Mouse (Mus musculus): ENCODE data around the gene Rexo5.

Gene Rexo5

DNA sequence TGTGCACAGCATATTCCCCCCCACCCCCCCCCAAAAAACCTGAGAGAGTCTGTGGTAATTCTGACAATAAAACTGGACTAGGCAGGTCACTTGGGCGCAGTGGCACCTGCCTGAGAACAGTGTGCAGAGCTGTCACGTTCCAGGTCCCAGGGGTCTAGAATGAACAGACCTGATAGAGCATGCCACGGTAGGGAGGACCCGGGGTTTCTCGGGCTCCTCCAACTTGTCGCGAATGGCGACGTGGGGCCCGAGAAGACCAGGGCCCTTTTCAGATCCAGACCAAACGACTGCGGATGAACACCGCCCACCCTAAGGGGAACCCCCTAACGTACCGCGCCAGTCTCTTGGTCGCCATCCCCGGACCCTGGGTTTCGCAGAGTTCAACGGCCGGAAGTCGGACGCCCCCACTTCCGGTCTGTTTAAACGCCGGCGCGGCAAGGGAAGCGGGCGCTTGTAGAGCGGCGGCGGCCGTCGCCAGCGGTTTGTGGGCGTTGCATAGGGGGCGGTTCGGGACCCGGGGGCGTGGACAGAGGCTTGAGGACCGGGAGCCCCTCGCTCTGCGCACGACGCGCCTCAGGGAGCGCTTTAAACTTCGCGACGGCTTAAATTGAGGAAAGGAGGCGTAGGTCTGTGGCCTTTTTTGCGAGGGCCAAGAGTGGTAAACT is at the start of gene Rexo5, which contains the start of gene Eri2:
TSS of gene Rexo5 (plus strand) at position 421 of the 665 bp plus-strand sequence.
TSS of gene Eri2 (minus strand) at position 473 of the 665 bp plus-strand sequence.
- in situ Hi-C loops (cut with MboI, MseI), result no loop called here

DNA sequence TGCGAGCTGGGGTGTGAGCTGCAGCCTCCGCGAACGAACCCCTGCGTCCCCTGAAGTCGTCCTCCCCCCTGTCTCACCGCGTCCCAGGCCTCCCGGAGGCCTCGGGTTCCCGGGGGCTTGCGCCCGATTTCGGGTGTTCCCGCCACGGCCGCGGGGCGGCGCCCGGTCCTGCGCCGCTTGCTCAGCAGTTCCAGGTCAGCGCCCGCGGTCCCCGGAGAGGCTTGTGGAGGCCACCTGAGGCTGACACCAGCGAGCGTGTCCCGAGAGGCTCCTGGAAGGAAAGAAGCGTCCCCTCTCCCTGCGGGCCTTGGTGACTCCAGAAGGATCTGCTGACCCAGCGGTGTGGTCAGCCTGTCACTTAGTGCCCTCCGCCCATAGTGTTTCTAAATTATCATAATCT is 49.5 kb upstream of the Rexo5 start:
- in situ Hi-C loops (cut with MboI, MseI), result no loop called here

DNA sequence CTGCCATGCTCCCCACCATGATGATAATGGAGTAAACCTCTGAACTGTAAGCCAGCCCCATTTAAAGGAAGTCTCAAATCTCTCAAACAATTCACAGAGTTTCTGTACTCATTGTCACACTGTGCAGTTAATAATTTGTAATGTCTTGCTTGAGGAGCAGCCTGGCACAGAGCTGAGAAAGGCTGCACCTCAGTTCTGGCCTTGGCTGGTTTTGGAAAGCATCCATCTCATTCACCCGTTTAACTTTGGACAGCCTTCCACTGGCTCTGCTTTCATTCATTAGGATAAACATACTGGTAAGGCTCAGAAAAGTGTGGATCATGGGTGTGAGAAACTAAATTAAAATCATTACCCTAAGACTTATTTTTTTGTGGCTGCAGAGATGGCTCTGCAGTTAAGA is 47.9 kb upstream of the Rexo5 start:
- in situ Hi-C loops (cut with MboI, MseI), result no loop called here

DNA sequence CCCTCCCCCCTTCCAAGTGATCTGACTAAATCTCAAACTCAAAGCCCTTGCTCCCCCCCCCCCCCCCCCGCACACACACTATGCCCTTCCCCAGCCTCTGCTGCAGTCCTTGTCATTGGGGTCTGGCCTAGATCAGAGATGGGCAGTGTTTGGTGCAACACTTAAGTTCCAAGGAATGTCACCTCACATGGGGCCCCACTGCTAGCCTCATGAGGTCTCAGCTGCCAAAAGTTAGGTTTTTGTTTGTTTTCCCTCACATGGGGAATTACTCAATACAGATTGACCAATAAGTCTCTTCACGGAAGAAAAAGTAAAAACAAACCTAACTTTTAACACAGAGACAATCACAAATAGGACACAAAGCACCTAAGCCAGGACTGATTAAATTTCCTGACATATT is 45.0 kb upstream of the Rexo5 start:
- in situ Hi-C loops (cut with MboI, MseI), result no loop called here

DNA sequence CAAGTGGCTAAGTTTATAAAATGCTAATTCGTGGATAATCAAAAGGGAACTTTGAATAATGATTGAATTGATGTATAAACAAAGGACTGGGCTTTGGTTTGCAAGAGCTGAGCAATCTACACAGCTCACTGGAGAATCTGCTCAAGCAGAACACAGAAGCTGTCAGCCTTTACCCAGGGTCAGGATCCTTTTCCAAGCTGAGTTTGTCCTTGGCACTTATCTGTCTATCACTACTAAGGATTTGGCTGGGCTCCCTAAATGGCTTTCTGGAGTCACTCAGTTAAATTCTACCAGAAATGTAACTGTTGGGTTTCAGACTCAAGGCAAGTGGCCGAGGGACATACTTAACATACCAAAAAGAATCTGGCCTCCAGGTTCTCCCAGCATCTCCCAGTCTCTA is 43.9 kb upstream of the Rexo5 start:
- in situ Hi-C loops (cut with MboI, MseI), result no loop called here

DNA sequence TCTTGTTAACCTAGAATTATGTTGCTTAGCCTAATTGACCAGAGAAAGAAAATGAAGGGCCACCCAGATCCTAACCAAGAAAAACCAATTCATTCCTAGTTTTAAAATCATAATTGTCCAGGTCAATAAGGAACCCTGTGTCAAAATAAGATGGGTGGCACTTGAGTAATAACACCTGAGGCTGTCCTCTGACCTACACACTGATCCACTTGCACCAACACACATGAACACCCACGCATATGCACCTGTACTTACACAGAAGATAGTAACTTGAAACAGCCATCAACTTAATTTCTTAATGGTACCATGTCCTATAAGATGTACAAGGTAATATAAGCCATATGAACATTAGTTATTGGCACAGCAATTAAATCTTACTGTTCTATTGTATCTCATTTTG is 40.1 kb upstream of the Rexo5 start:
- in situ Hi-C loops (cut with MboI, MseI), result no loop called here

DNA sequence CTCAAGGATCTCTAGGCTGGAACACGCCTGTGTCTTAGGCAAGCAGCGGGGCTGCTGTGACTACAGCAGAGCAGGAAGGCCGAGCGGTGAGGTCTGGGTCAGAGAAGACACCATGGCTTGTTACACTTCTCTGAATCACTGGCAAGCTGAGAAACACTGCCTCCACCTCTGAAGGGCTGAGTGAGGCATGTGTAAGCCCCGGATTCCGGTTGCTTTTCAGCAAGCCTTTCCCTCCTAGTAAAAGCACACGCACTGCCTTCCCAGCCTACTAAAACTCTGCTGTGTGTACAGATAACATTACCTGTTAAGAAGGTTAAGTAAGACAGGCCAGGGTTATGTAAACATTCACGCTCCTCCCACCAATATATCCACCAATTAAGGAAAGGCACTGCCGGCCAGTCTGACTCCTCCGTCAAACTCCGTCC is 33.3 kb upstream of the Rexo5 start, which contains the start of gene Acsm3:
TSS of gene Acsm3 (plus strand) at position 397 of the 425 bp plus-strand sequence.
- in situ Hi-C loops (cut with MboI, MseI), result no loop called here

DNA sequence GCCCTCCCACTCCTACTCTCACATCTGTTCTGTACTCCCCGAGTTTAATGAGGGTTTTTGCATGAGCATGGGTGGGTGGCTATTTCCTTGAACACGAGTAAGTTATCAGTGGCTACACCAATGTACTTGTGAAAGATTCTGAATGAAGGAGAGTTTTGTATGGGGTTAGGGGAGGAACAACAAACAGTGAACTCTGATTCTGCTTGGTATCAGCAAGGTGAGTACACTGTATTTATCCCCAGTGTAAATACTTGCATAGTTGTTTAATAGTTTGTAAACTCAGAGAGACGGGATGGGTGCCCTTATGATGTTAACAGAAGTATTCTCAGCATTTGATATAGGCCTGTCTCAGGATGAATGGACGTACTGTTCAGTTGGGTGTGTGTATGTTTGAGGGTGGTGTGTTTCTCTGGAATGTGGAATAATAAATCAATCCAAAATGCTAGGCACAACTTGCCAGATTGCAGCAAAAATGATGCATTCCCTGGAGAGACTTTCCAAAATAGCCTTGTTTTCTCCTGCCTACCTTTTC is 31.6 kb upstream of the Rexo5 start:
- in situ Hi-C loops (cut with MboI, MseI), result no loop called here

DNA sequence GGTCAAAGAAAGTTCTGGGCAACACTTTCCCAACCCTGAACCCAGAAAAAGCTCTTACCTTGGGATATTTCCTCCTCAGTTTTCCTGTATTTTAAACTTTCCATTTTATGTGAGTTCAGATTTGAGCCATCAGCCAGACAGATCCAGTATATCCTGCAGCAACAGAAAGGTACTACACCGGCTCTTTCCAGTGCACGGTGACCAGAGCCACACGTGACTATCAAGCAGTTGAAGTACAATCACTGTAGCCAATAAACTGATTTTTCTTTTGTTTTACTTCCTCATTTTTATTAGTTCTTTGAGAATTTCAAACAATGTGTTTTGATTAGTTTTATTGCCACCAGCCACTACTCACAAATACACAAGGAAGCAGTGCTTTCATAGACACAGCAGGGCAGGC is 29.4 kb upstream of the Rexo5 start:
- in situ Hi-C loops (cut with MboI, MseI), result no loop called here

DNA sequence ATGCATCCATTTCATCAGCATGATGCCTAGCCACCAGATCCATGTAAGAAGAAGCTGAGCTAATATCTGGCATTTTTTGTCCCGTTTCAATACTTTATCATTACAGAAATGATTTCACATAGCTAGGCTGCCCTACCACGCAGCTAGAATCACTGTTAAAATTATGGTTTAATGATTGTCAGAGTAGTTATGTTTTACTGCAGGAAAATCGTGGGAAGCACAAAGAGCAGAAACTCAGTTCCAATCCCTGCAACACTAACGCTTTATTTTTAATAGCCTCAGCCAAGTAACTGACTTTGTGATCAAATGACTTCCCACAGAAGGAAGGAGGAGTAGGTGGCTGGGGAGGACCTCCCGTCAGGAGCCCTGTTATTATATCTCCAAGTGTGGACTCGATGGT is 26.8 kb upstream of the Rexo5 start:
- in situ Hi-C loops (cut with MboI, MseI), result no loop called here

DNA sequence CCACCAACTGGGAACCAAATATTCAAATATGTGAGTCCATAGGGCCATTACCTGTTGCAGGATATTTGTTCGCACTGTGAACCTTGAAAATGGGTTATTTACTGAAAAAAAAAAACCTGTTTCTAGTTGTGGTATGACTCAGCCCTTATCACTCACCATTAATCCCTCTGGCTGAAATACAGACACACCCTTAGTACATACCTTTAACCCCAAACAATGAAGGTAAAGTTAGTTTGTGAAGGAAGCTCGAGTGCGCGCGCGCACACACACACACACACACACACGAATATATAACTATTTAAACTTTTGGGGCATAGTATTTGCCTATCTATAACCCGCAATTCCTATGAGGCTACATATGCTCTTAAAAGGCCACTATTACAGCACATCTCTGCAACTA is 23.9 kb upstream of the Rexo5 start:
- in situ Hi-C loops (cut with MboI, MseI), result no loop called here

DNA sequence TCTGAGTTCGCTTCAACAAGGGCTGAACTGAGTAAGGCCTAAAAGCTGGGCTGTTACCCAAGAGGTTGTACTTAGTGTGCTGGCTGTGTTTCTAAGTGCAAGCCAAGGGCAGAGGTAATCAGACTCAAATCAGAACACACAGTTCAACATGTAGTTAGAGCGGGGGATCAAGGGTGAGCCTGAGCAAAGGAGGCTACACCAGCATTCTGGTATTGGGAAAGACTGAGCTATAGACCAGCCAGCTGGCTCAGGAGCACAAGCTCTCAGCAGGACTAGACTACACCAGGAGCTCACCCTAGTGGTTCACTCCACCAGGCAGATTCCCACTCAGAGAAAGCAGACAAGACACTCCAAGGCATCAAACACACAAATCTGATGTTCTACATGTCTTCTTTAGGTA is 10.4 kb upstream of the Rexo5 start:
- in situ Hi-C loops (cut with MboI, MseI), result no loop called here

DNA sequence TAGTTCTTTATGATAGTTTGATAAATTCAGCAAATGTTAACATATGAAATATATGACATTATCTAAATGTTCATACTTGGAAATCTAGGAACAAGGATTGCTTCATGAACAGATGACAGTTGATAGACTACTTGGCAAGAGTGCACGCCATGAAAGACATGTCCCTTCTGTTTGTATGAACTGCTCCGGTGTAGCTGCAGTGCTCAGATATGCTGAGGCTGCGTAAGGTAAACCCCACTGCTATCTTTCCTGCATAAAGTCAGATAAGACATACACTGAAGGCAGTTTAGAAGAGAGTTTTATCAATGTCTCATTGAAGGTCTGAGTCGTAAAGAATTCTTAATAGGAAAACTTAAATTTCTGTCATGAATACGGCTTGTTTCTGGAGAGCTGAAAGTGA is 8.9 kb upstream of the Rexo5 start:
- in situ Hi-C loops (cut with MboI, MseI), result no loop called here

DNA sequence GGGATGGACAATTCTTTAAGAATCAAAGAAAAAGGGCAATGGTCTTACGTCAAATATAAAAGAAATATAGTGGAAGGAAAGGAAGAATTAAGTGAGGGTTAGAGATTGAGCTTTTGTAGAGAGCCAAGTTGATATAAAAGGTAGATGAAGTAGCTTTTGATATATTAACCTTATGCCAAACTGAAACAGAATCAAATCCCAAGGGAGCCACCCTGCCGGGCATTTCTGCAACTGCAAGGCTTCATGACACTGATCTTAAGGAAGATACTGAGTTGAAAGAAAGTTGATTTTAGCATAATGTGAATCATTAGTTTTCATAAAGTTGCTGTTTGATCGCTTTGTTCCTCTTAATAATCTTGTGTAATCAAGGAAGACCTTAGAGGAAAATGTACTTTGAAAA is 4.8 kb upstream of the Rexo5 start:
- in situ Hi-C loops (cut with MboI, MseI), result no loop called here

DNA sequence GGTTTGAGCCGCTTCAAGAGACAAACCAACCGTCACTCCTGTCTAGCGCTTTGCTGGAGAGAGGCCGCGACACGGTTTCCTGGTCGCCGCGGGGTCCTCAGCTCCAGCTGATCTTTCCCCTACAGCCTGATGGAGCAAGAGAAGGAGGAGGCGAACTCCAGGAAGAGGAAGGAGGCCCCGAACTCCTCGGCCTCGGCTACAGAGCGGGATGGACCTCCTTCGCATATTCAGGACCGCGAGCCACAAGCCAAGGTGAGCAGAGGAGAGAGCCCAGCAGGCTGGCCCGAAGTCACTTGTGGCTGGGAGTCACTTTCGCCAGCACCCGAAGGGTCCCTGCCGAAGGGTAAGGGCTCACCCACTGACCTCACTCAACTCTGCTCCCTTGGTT is 439 bp downstream of the Rexo5 start:
- in situ Hi-C loops (cut with MboI, MseI), result no loop called here

DNA sequence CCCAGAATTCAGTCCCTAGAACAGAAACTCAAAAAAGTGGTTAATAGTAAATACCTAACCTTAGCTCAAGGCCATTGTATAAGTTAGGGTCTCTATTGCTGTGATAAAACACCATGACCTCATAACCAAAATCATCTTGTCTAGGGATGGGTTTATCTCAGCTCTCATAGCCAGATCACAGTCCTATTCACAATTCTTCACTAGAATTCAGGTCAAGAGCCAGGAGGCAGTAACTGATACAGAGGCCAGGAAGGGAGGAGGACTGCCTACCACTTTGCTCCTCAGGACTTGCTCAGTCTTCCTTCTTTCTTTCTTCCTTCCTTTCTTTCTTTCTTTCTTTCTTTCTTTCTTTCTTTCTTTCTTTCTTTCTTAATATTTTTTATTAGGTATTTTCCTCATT is 1.5 kb downstream of the Rexo5 start:
- in situ Hi-C loops (cut with MboI, MseI), result no loop called here

DNA sequence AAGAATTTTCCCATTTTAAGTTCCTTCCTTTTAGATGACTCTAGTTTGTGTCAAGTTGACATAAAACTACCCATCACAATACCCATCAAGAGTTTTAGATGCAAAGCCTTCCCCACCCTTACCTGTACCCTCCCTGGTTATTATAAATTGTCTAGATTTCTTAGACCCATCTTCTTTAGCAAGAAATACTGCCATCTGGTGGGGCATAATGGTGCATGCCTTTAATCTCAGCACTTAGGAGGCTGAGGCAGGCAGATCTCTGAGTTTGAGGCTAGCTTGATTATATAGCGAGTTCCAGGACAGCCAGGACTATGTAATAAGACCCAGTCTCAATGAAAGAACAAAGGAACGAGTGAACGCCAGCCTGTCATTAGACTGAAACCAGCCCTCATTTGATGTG is 6.7 kb downstream of the Rexo5 start:
- in situ Hi-C loops (cut with MboI, MseI), result loop anchor here (5.0 kb wide), 1 partner anchor 37 kb away; no protein-coding TSS in a partner anchor

DNA sequence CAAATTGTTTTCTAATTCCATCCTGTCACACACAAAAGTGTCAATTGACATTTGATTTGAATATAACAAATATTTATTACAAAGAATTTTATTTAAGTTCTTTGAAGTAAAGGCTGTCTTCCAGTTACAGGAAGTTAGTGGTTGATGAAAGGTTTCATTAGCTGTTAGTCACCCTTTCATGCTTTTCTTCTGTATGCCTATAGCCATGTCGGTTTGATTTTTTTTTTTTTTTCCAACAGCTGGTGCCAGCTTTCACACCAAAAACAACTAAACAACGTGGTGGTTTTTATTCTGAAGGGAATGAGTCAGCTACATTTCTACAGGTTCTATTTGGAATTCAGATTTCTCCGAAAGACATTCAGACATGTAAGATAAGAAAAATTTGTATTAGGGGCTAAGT is 7.2 kb downstream of the Rexo5 start:
- in situ Hi-C loops (cut with MboI, MseI), result loop anchor here (5.0 kb wide), 1 partner anchor 36 kb away; no protein-coding TSS in a partner anchor

DNA sequence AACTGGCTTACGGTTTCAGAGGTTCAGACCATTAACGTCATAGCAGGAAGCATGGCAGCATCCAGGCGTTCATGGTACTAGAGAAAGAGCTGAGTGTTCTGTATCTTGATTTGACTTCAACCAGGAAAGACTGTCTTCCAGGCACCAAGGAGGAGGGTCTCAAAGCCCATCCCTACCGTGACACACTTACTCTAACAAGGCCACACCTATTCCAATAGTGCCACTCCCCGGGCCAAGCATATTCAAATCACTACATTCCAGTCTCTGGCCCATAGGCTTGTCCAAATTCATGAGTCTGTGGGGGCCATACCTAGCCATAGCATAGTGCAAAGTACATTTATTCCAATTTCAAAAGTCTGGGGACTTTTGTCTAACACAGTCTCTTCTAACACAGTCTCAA is 13.6 kb downstream of the Rexo5 start:
- in situ Hi-C loops (cut with MboI, MseI), result no loop called here

DNA sequence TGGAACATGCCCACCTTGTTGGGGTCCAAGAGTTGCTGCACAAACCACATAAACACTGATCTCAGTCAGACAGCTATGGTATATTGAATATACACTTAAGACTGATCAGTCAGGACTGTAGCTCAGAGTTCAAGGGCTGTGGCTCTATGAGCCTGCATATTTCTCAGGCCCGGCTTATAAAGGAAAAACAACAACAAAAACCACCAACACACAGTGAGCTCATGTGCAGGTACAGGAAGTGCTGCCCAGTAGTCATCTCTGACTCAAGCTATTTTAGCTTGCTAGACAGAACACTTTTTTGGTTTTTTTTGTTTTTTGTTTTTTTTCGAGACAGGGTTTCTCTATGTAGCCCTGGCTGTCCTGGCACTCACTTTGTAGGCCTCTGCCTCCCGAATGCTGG is 14.9 kb downstream of the Rexo5 start:
- in situ Hi-C loops (cut with MboI, MseI), result no loop called here

DNA sequence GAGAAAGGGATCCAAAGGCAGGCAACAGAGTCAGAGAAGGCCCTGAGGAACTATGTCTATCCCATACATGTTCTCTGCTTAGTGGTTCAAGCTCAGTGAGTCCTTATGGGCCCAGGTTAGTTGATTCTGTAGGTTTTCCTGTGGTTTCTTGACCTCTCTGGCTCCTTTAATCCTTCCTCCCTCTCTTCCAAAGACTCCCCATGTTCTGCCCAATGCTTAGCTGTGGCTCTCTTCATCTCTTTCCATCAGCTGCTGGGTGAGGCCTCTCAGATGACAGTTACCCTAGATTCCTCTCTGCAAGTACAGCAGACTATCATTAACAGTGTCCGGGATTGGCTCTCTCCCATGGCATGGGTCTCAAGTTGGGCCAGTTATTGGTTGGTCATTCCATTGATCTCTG is 41.6 kb downstream of the Rexo5 start:
- in situ Hi-C loops (cut with MboI, MseI), result loop anchor here (5.0 to 25.0 kb wide), 2 partner anchors 33 to 802 kb away; partner anchors contain the start of gene Uqcrc2

DNA sequence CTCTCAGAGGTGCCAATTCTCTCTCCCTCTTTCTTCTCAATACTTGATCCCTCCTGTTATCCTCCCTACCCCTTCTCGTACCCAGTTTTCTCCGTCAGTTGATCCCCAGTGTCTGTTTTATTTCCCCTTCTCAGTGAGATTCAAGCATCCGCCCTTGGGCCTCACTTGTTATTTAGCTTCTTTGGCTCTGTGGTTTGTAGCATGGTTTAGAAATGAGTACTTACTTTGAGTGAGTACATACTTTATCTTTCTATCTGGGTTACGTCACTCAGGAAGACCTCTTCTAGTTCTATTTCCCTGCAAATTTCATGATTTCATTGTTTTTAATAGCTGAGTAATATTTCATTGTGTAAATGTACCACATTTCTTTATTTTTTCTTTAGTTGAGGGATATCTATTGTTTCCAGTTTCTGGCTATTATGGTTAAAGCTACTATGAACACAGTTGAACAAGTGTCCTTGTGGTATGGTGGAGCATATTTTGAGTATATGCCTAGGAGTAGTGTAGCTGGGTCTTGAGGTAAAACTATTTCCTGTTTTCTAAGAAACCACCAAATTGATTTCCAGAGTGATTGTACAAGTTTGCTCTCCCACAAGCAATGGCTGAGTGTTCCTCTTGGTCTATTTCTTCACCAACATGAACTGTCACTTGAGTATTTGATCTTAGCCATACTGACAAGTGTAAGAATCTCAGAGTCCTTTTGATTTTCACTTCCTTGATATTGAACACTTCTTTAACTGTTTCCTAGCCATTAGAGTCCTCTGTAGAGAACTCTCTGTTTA is 42.4 kb downstream of the Rexo5 start:
- in situ Hi-C loops (cut with MboI, MseI), result loop anchor here (5.0 to 25.0 kb wide), 2 partner anchors 34 to 801 kb away; partner anchors contain the start of gene Uqcrc2

Data from regulatory T cell (primary cell).